Mouse (Mus musculus): ENCODE data around the gene Spopl. TPM values are rescaled to one million over a fixed set of nuclear protein-coding genes. Genes with fewer than 3 reads are reported as not detected.
"Not testable (repeated sequence)": the region's sequence is repeated elsewhere in the genome, so short reads cannot be mapped to it uniquely, and the experiment has no call there.

Spopl gene
- polyA plus RNA-seq, 1 experiment from 2014 or later: 10.6 TPM

- H3K4me1 ChIP-seq (replicated peaks): no peaks in the 10 kb centered on the region
- no peak overlapping the region for H3K27ac ChIP-seq
- no peak overlapping the region for H3K9ac ChIP-seq
- H3K27me3 ChIP-seq: no peaks in the 10 kb centered on the region
- 87% methylated on average over 1 of the region's 1 CpGs for WGBS
- no peaks in the 10 kb centered on the region for H3K9me3 ChIP-seq (replicated peaks)
- H3K36me3 ChIP-seq: no peaks in the 10 kb centered on the region
- no peak overlapping the region for H3K4me2 ChIP-seq
- ATAC-seq (replicated peaks; ENCODE audit: insufficient number of reproducible peaks, insufficient read depth, low FRiP score, low read depth): no peak
- no peak overlapping the region for H3K4me3 ChIP-seq
Observed at GRCm38 (mm10) chr2:23551235-23551634, 20.7 kb downstream of the Spopl start.

GRCm38 (mm10) chr2:23547220-23547619 is 24.7 kb downstream of the Spopl start:
- no peak overlapping the region for H3K4me3 ChIP-seq
- H3K27me3 ChIP-seq: no peaks in the 10 kb centered on the region
- H3K36me3 ChIP-seq: no peaks in the 10 kb centered on the region
- no peak overlapping the region for H3K9ac ChIP-seq
- no peaks in the 10 kb centered on the region for H3K9me3 ChIP-seq (replicated peaks)
- WGBS: 88% methylated on average over 1 of the region's 1 CpGs
- no peaks in the 10 kb centered on the region for H3K4me1 ChIP-seq (replicated peaks)
- no peak overlapping the region for H3K4me2 ChIP-seq
- H3K27ac ChIP-seq: no peak overlapping the region
- no peak for ATAC-seq (replicated peaks; ENCODE audit: insufficient number of reproducible peaks, insufficient read depth, low FRiP score, low read depth)

GRCm38 (mm10) chr2:23539967-23540366 is 31.9 kb downstream of the Spopl start:
- WGBS: 74% methylated on average over 4 of the region's 4 CpGs
- Histone ChIP-seq H3K4me2 (no peak overlapping the region), H3K4me1 (replicated peaks) (no peaks in the 10 kb centered on the region), H3K9ac (no peak overlapping the region), H3K4me3 (no peak overlapping the region), H3K27me3 (no peaks in the 10 kb centered on the region), H3K9me3 (replicated peaks) (no peaks in the 10 kb centered on the region), H3K27ac (no peak overlapping the region), H3K36me3 (0 out of 2 replicates have a peak, but pooled peaks cover 8% of the 10 kb centered on the region)
- no peak for ATAC-seq (replicated peaks; ENCODE audit: insufficient number of reproducible peaks, insufficient read depth, low FRiP score, low read depth)

- not testable (repeated sequence) for H3K9me3 ChIP-seq (replicated peaks); H3K9ac ChIP-seq; H3K27ac ChIP-seq; ATAC-seq (replicated peaks; ENCODE audit: insufficient number of reproducible peaks, insufficient read depth, low FRiP score, low read depth); H3K4me2 ChIP-seq; H3K4me3 ChIP-seq; H3K4me1 ChIP-seq (replicated peaks); H3K27me3 ChIP-seq
- peaks cover 31% of the 10 kb centered on the region for H3K36me3 ChIP-seq
- WGBS: 94% methylated on average over 2 of the region's 2 CpGs
Observed at GRCm38 (mm10) chr2:23527717-23528116, 44.2 kb downstream of the Spopl start.

- ATAC-seq (replicated peaks; ENCODE audit: insufficient number of reproducible peaks, insufficient read depth, low FRiP score, low read depth): no peak
- no peaks in the 10 kb centered on the region for H3K27me3 ChIP-seq
- H3K9ac ChIP-seq: no peak overlapping the region
- H3K4me2 ChIP-seq: no peak overlapping the region
- 0 out of 2 replicates have a peak, but pooled peaks cover 5% of the 10 kb centered on the region for H3K36me3 ChIP-seq
- 94% methylated on average over 3 of the region's 3 CpGs for whole genome bisulfite sequencing
- no peak overlapping the region for H3K27ac ChIP-seq
- no peak overlapping the region for H3K4me3 ChIP-seq
- H3K4me1 ChIP-seq (replicated peaks): no peaks in the 10 kb centered on the region
- H3K9me3 ChIP-seq (replicated peaks): no peaks in the 10 kb centered on the region
Observed at GRCm38 (mm10) chr2:23505141-23505540, 66.8 kb downstream of the Spopl start.

GRCm38 (mm10) chr2:23481715-23482114 is 90.2 kb downstream of the Spopl start:
- no peaks in the 10 kb centered on the region for H3K4me1 ChIP-seq (replicated peaks)
- ATAC-seq (replicated peaks; ENCODE audit: insufficient number of reproducible peaks, insufficient read depth, low FRiP score, low read depth): no peak
- H3K4me3 ChIP-seq: no peak overlapping the region
- no peaks in the 10 kb centered on the region for H3K27me3 ChIP-seq
- H3K4me2 ChIP-seq: no peak overlapping the region
- no peaks in the 10 kb centered on the region for H3K36me3 ChIP-seq
- H3K9ac ChIP-seq: no peak overlapping the region
- 87% methylated on average over 1 of the region's 1 CpGs for WGBS
- no peak overlapping the region for H3K27ac ChIP-seq
- H3K9me3 ChIP-seq (replicated peaks): no peaks in the 10 kb centered on the region

- ATAC-seq (replicated peaks; ENCODE audit: insufficient number of reproducible peaks, insufficient read depth, low FRiP score, low read depth): no peak
- no peak overlapping the region for H3K9ac ChIP-seq
- WGBS: 74% methylated on average over 1 of the region's 1 CpGs
- H3K27ac ChIP-seq: no peak overlapping the region
- no peaks in the 10 kb centered on the region for H3K4me1 ChIP-seq (replicated peaks)
- H3K4me3 ChIP-seq: no peak overlapping the region
- H3K27me3 ChIP-seq: no peaks in the 10 kb centered on the region
- no peaks in the 10 kb centered on the region for H3K9me3 ChIP-seq (replicated peaks)
- no peak overlapping the region for H3K4me2 ChIP-seq
- H3K36me3 ChIP-seq: no peaks in the 10 kb centered on the region
Observed at GRCm38 (mm10) chr2:23467471-23467870, 104.4 kb downstream of the Spopl start.

GRCm38 (mm10) chr2:23457452-23457851 is 114.5 kb downstream of the Spopl start:
- H3K36me3 ChIP-seq: no peaks in the 10 kb centered on the region
- no peak overlapping the region for H3K4me3 ChIP-seq
- H3K4me2 ChIP-seq: no peak overlapping the region
- H3K27me3 ChIP-seq: no peaks in the 10 kb centered on the region
- ATAC-seq (replicated peaks; ENCODE audit: insufficient number of reproducible peaks, insufficient read depth, low FRiP score, low read depth): no peak
- peaks cover 2% of the 10 kb centered on the region; the same call in 1 of the 2 replicates for H3K9me3 ChIP-seq (replicated peaks)
- no peaks in the 10 kb centered on the region for H3K4me1 ChIP-seq (replicated peaks)
- no peak overlapping the region for H3K27ac ChIP-seq
- H3K9ac ChIP-seq: no peak overlapping the region
